Comparison of ENCODE assay signal across 24 mouse cellular contexts in the genomic region with DNA sequence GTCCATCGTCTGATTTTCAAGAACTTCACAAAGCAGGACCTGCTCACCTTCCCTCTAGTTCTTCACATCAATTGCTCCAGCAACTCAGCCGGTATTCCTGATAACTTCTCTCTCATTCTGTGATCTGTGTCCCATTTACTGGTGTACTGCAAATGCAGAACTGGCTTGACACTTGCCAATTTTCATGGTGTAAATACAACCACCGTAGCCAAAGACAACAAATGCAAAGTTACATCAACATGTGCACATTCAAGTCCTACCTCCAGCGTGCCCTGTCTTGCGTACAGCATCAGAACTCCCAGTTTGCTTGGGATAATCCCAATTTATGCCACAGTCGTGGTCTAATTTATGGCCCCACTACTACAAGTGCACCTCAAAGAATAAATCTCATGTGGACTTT. TPM values are rescaled to one million over a fixed set of nuclear protein-coding genes. Genes with fewer than 3 reads are reported as not detected.
DNase-seq lines count a peak whose midpoint lies in the region; ATAC-seq and TF ChIP-seq lines count a peak whose summit lies in the region.
"Had no signal": no experiment of that assay in that cellular context is flagged by ENCODE, and none has a peak within 500 bp of the region (broad histone marks: within the 10 kb centered on the region; RNA-seq: fewer than 3 reads in every experiment).

No protein-coding gene starts in this region.

- TF ChIP-seq CTCF in liver, adult 2 months (IDR thresholded peaks at IDR 0.05; ENCODE audit: low read depth, low read length) = no peak
- TF ChIP-seq CTCF in liver, postnatal 0 days (IDR thresholded peaks at IDR 0.05; ENCODE audit: low read depth) = no peak

- TF ChIP-seq POLR2A in liver, adult 2 months (IDR thresholded peaks at IDR 0.05; ENCODE audit: extremely low read depth, insufficient read depth, low read length) = no peak

- H3K4me2 ChIP-seq in liver, postnatal 0 days (ENCODE audit: low read depth, low read length) = no peak overlapping the region
- H3K4me2 ChIP-seq in midbrain, embryonic 16.5 days (ENCODE audit: low read length) = no peak overlapping the region

- no peak overlapping the region for H3K4me3 ChIP-seq in liver, adult 2 months (ENCODE audit: insufficient read depth, low read depth, low read length)
- no peak overlapping the region for H3K4me3 ChIP-seq in liver, postnatal 0 days (ENCODE audit: low read depth, low read length)
- no peak overlapping the region for H3K4me3 ChIP-seq in brown adipose tissue, adult 24 weeks (ENCODE audit: insufficient read depth, low read depth, low read length)
- H3K4me3 ChIP-seq in midbrain, embryonic 16.5 days (ENCODE audit: low read depth, low read length) = no peak overlapping the region

- H3K36me3 ChIP-seq in liver, adult 2 months (ENCODE audit: control insufficient read depth, insufficient read depth, low read length) = 0 out of 2 replicates have a peak, but pooled peaks cover 1% of the 10 kb centered on the region
- H3K36me3 ChIP-seq in liver, postnatal 0 days (replicated peaks; ENCODE audit: insufficient read depth, low read length) = no peaks in the 10 kb centered on the region
- no peaks in the 10 kb centered on the region for H3K36me3 ChIP-seq in midbrain, embryonic 16.5 days (ENCODE audit: control insufficient read depth, insufficient read depth, low read length)

- TF ChIP-seq EP300 in liver, postnatal 0 days (IDR thresholded peaks at IDR 0.05; ENCODE audit: low read depth) = no peak

- no peaks in the 10 kb centered on the region for H3K9me3 ChIP-seq in liver, postnatal 0 days (ENCODE audit: low read length)
- no peaks in the 10 kb centered on the region; the same call in 1 of the 2 replicates for H3K9me3 ChIP-seq in midbrain, embryonic 16.5 days (replicated peaks; ENCODE audit: control insufficient read depth, low read length, poor library complexity, severe bottlenecking)
- H3K9me3 ChIP-seq: G1E had no signal

- peaks cover 26% of the 10 kb centered on the region; the same call in 1 of the 2 replicates for H3K79me2 ChIP-seq in liver, adult 2 months (ENCODE audit: control insufficient read depth, insufficient read depth, low read length)

- WGBS in liver, adult 2 months = 27% methylated on average over 6 of the region's 6 CpGs
- 69% methylated on average over 6 of the region's 6 CpGs for WGBS in liver, postnatal 0 days (ENCODE audit: insufficient replicate concordance)
- 94% methylated on average over 6 of the region's 6 CpGs for WGBS in midbrain, embryonic 16.5 days

- ATAC-seq in liver, postnatal 0 days = no peak
- no peak for ATAC-seq in midbrain, embryonic 16.5 days
- ATAC-seq in megakaryocyte, adult 5-6 weeks (ENCODE audit: poor library complexity, severe bottlenecking) = no peak
- ATAC-seq: activated CD4-positive, CD25-positive, alpha-beta regulatory T cell, adult 4 months; CD4-positive, CD25-positive, alpha-beta regulatory T cell, adult 4 months; Patski had no signal

- H3K4me1 ChIP-seq in liver, adult 2 months (ENCODE audit: control insufficient read depth, insufficient read depth, low read length) = peaks cover 26% of the 10 kb centered on the region
- H3K4me1 ChIP-seq in liver, postnatal 0 days (ENCODE audit: insufficient read depth) = peaks cover 9% of the 10 kb centered on the region; the same call in 1 of the 2 replicates
- peaks cover 18% of the 10 kb centered on the region for H3K4me1 ChIP-seq in brown adipose tissue, adult 24 weeks (ENCODE audit: control insufficient read depth, insufficient read depth, insufficient read length, low read length)
- no peaks in the 10 kb centered on the region for H3K4me1 ChIP-seq in midbrain, embryonic 16.5 days (ENCODE audit: control insufficient read depth, insufficient read depth, low read length)

- DNase-seq in liver, adult 2 months (ENCODE audit: extremely low read depth, low read depth, low spot score) = peak; percentile 94
- DNase-seq in liver, postnatal 0 days = no peak
- DNase-seq in adipocyte (ENCODE audit: low spot score) = peak; percentile 33
- DNase-seq in fat pad, adult 2 months (ENCODE audit: extremely low read depth, low read depth, low spot score) = peak; percentile 94
- DNase-seq in adrenal gland, postnatal 36 days = no peak
- DNase-seq: adrenal gland, adult 2 months; adrenal gland, adult 8-10 months; adrenal gland, postnatal 10 days; adrenal gland, postnatal 14 days; adrenal gland, postnatal 25 days; B cell, adult 2 months; cerebellum, adult 11 months; cerebellum, adult 11-12 months; cerebellum, adult 18-20 months; cerebellum, adult 2 months; cerebellum, adult 8-10 months had no signal

- no peak overlapping the region for H3K9ac ChIP-seq in liver, adult 2 months (ENCODE audit: low read depth, low read length)
- no peak overlapping the region for H3K9ac ChIP-seq in liver, postnatal 0 days (replicated peaks)
- no peak overlapping the region for H3K9ac ChIP-seq in midbrain, embryonic 16.5 days (ENCODE audit: low read depth, low read length)

- H3K27me3 ChIP-seq in liver, adult 2 months (ENCODE audit: control insufficient read depth, insufficient read depth, low read length) = no peaks in the 10 kb centered on the region
- no peaks in the 10 kb centered on the region for H3K27me3 ChIP-seq in liver, postnatal 0 days (ENCODE audit: insufficient read depth, low read length)
- no peaks in the 10 kb centered on the region for H3K27me3 ChIP-seq in midbrain, embryonic 16.5 days (ENCODE audit: control insufficient read depth, insufficient read depth, low read depth, low read length)
- H3K27me3 ChIP-seq: CH12.LX, Patski had no signal

- H3K27ac ChIP-seq in liver, adult 2 months (replicated peaks; ENCODE audit: insufficient read depth, low read depth, low read length) = peak overlapping the region; percentile 57; the same call in 1 of the 2 replicates
- no peak overlapping the region for H3K27ac ChIP-seq in liver, postnatal 0 days (ENCODE audit: low read depth)
- 0 out of 2 replicates have a peak overlapping the region, but pooled peaks have one; percentile 31 for H3K27ac ChIP-seq in brown adipose tissue, adult 24 weeks (replicated peaks; ENCODE audit: low read depth, low read length)
- H3K27ac ChIP-seq in midbrain, embryonic 16.5 days (ENCODE audit: low read length) = no peak overlapping the region

RNA-seq across cellular contexts. Expression of a gene that starts 15.5 kb away (rescaled TPM):
- 196 and 259 TPM in 2 replicates for total RNA-seq in liver, adult 2 months (2014; rRNA removed)
- 14.1 and 18.8 TPM in 2 replicates for polyA plus RNA-seq in liver, adult 2 months (2012; rRNA removed)
- polyA plus RNA-seq in liver, postnatal 0 days (2015; fragmentation: Nextera tagmentation; extraction: Ambion mirVana) = 44.5 and 48.4 TPM in 2 replicates
- 200 and 231 TPM in 2 replicates for polyA plus RNA-seq in brown adipose tissue, adult 24 weeks (2012; ENCODE audit: insufficient read depth, insufficient read length, missing spikeins)
- 8.2 and 8.8 TPM in 2 replicates for polyA plus RNA-seq in midbrain, embryonic 16.5 days (2015; fragmentation: Nextera tagmentation; extraction: Ambion mirVana)
- 6.2 and 7.7 TPM in 2 replicates for total RNA-seq in megakaryocyte, adult 5-6 weeks (2015)
- 3.3 and 5.0 TPM in 2 replicates for total RNA-seq in megakaryocyte, adult 5-6 weeks (2017)
- 10 to 100 TPM; 52.3 to 93.0 TPM for total RNA-seq in adrenal gland, postnatal 36 days (2021)

RNA-seq across cellular contexts. Expression of a gene that starts 58.4 kb away (rescaled TPM):
- total RNA-seq in liver, adult 2 months (2014; rRNA removed) = 0.65 and 0.94 TPM in 2 replicates
- polyA plus RNA-seq in liver, adult 2 months (2012; rRNA removed) = not detected in 2 replicates
- polyA plus RNA-seq in liver, postnatal 0 days (2015; fragmentation: Nextera tagmentation; extraction: Ambion mirVana) = 13.9 and 18.0 TPM in 2 replicates
- 0.95 TPM in 1 of 2 replicates, not detected in the other for polyA plus RNA-seq in brown adipose tissue, adult 24 weeks (2012; ENCODE audit: insufficient read depth, insufficient read length, missing spikeins)
- 7.9 and 8.1 TPM in 2 replicates for polyA plus RNA-seq in midbrain, embryonic 16.5 days (2015; fragmentation: Nextera tagmentation; extraction: Ambion mirVana)
- 72.8 and 96.1 TPM in 2 replicates for total RNA-seq in megakaryocyte, adult 5-6 weeks (2015)
- total RNA-seq in megakaryocyte, adult 5-6 weeks (2017) = 96.4 and 102 TPM in 2 replicates
- total RNA-seq in adrenal gland, postnatal 36 days (2021) = 1 to 10 TPM; 3.9 to 6.1 TPM
- polyA plus RNA-seq: adrenal gland, adult 2 months had no signal

Comparison
In these comparisons a context has a peak if more than half of its experiments do, and no peak if none do; other contexts are left out.
1. DNase-seq: peak in liver, adult 2 months (single experiment), adipocyte (single experiment) and fat pad, adult 2 months (single experiment); none in liver, postnatal 0 days (single experiment) and adrenal gland, postnatal 36 days (0 of 2).
2. H3K27ac ChIP-seq: peak in liver, adult 2 months (single experiment) and brown adipose tissue, adult 24 weeks (single experiment); none in liver, postnatal 0 days (single experiment) and midbrain, embryonic 16.5 days (single experiment).